Comparison of ENCODE assay signal across 8 mouse cellular contexts in genomic region chr17:30497525-30498375, GRCm38 (mm10).
A peak's percentile ranks its signal among the peaks of the same experiment; 100 is the strongest.
DNase-seq lines count a peak whose midpoint lies in the region; ATAC-seq lines count a peak whose summit lies in the region.

No protein-coding gene starts in this region.

- peaks cover 38% of the 10 kb centered on the region for H3K4me1 ChIP-seq in neural tube, embryonic 13.5 days (replicated peaks)

- H3K9me3 ChIP-seq in neural tube, embryonic 13.5 days = no peaks in the 10 kb centered on the region

- no peak overlapping the region for H3K9ac ChIP-seq in neural tube, embryonic 13.5 days

- H3K4me3 ChIP-seq in neural tube, embryonic 13.5 days = no peak overlapping the region

- no peaks in the 10 kb centered on the region for H3K27me3 ChIP-seq in neural tube, embryonic 13.5 days

- 24% methylated on average over 11 of the region's 11 CpGs for WGBS in neural tube, embryonic 13.5 days

- H3K4me2 ChIP-seq in neural tube, embryonic 13.5 days = no peak overlapping the region

- H3K36me3 ChIP-seq in neural tube, embryonic 13.5 days = 0 out of 2 replicates have a peak, but pooled peaks cover 5% of the 10 kb centered on the region

- peak overlapping the region; percentile 69 for H3K27ac ChIP-seq in neural tube, embryonic 13.5 days (replicated peaks)

- peak; percentile 59 for ATAC-seq in neural tube, embryonic 13.5 days (ENCODE audit: low read depth)

- peak; percentile 22 for DNase-seq in embryo, embryonic 11 days
- no peak for DNase-seq in embryo, embryonic 9.5 days (ENCODE audit: extremely low spot score)
- peak; percentile 48 to 57 for DNase-seq in frontal cortex, postnatal 10 days (ENCODE audit: low spot score in 2 of 2)
- DNase-seq in left cerebral cortex, adult 11 months (ENCODE audit: low spot score) = peak; percentile 53
- DNase-seq in thymus, postnatal 36 days = no peak
- DNase-seq in adrenal gland, postnatal 4 days (ENCODE audit: low spot score in 2 of 2) = no peak
- no peak for DNase-seq in kidney, postnatal 10 days

Comparison
In these comparisons a context has a peak if more than half of its experiments do, and no peak if none do; other contexts are left out.
1. DNase-seq: peak in embryo, embryonic 11 days (single experiment), frontal cortex, postnatal 10 days (2 of 2) and left cerebral cortex, adult 11 months (single experiment); none in embryo, embryonic 9.5 days (single experiment), thymus, postnatal 36 days (0 of 2), adrenal gland, postnatal 4 days (0 of 2) and kidney, postnatal 10 days (single experiment).